In the genomic region with DNA sequence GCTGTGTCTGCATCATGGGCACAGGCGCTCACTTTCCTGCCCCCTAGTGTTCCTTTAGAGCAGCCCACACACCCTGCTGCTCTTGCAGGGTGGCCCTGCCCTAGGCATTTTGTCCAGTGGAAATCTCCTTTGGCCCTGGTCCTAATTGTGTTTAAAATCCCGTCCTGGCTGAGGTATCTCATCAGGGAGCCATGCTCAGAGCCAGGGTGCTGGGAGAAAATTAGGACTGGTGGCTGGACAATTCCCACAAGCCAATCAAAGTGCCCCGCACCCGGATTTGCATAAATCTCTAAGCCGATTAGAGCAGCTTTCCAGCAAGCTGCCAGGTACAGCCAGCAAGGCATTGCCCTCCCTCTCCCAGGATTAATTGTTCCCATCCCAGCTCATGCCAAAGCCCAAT, we compare ENCODE assay signal across 16 mouse cellular contexts.
DNase-seq lines count a peak whose midpoint lies in the region; ATAC-seq and TF ChIP-seq lines count a peak whose summit lies in the region.
"Had no signal": no experiment of that assay in that cellular context is flagged by ENCODE, and none has a peak within 500 bp of the region (broad histone marks: within the 10 kb centered on the region; RNA-seq: fewer than 3 reads in every experiment).

No protein-coding gene starts in this region.

- WGBS in intestine, postnatal 0 days, result 44% methylated on average over 5 of the region's 5 CpGs
- WGBS in intestine, embryonic 15.5 days, result 55% methylated on average over 5 of the region's 5 CpGs
- WGBS in forebrain, postnatal 0 days, result 7% methylated on average over 5 of the region's 5 CpGs

- no peak overlapping the region for H3K4me2 ChIP-seq in intestine, postnatal 0 days (replicated peaks; ENCODE audit: low read depth)
- no peak overlapping the region for H3K4me2 ChIP-seq in intestine, embryonic 15.5 days (replicated peaks)
- no peak overlapping the region for H3K4me2 ChIP-seq in forebrain, postnatal 0 days (ENCODE audit: low read depth)
- H3K4me2 ChIP-seq: heart, embryonic 15.5 days; limb, embryonic 12.5 days; lung, embryonic 15.5 days; neural tube, embryonic 13.5 days had no signal

- 0 out of 2 replicates have a peak, but pooled peaks have one; percentile 16 for TF ChIP-seq CTCF in intestine, postnatal 0 days (IDR thresholded peaks at IDR 0.05; ENCODE audit: low read depth)
- peak; percentile 46 for TF ChIP-seq CTCF in brain, embryonic 14.5 days (IDR thresholded peaks at IDR 0.05; ENCODE audit: borderline replicate concordance, extremely low read depth, insufficient read depth, insufficient read length)
- peak; percentile 35 for TF ChIP-seq CTCF in forebrain, postnatal 0 days (IDR thresholded peaks at IDR 0.05; ENCODE audit: low read depth)

- no peak for TF ChIP-seq POLR2A in brain, embryonic 14.5 days (IDR thresholded peaks at IDR 0.05; ENCODE audit: borderline replicate concordance, extremely low read depth, insufficient read depth, insufficient read length, poor library complexity, severe bottlenecking)

- H3K4me3 ChIP-seq in intestine, postnatal 0 days (ENCODE audit: low read depth, low read length), result no peak overlapping the region
- H3K4me3 ChIP-seq in intestine, embryonic 15.5 days (replicated peaks), result no peak overlapping the region
- no peak overlapping the region for H3K4me3 ChIP-seq in forebrain, postnatal 0 days (ENCODE audit: low read depth, low read length)
- H3K4me3 ChIP-seq: heart, embryonic 15.5 days; limb, embryonic 12.5 days; lung, embryonic 15.5 days; neural tube, embryonic 13.5 days had no signal

- no peak overlapping the region for H3K27ac ChIP-seq in intestine, postnatal 0 days (ENCODE audit: low read depth, low read length)
- H3K27ac ChIP-seq in intestine, embryonic 15.5 days, result no peak overlapping the region
- H3K27ac ChIP-seq in forebrain, postnatal 0 days (ENCODE audit: low read depth, low read length), result no peak overlapping the region
- H3K27ac ChIP-seq: heart, embryonic 15.5 days; limb, embryonic 12.5 days; lung, embryonic 15.5 days; neural tube, embryonic 13.5 days had no signal

- H3K4me1 ChIP-seq in intestine, postnatal 0 days (replicated peaks; ENCODE audit: control insufficient read depth, insufficient read depth, low read length), result no peaks in the 10 kb centered on the region
- H3K4me1 ChIP-seq in intestine, embryonic 15.5 days (replicated peaks), result no peaks in the 10 kb centered on the region
- peaks cover 11% of the 10 kb centered on the region for H3K4me1 ChIP-seq in forebrain, postnatal 0 days (ENCODE audit: insufficient read depth)
- H3K4me1 ChIP-seq: heart, embryonic 15.5 days; limb, embryonic 12.5 days; lung, embryonic 15.5 days had no signal

- H3K9ac ChIP-seq in intestine, postnatal 0 days (ENCODE audit: low read depth, low read length), result no peak overlapping the region
- no peak overlapping the region for H3K9ac ChIP-seq in intestine, embryonic 15.5 days
- H3K9ac ChIP-seq in forebrain, postnatal 0 days, result no peak overlapping the region
- H3K9ac ChIP-seq: heart, embryonic 15.5 days; limb, embryonic 12.5 days; lung, embryonic 15.5 days; neural tube, embryonic 13.5 days had no signal

- no peaks in the 10 kb centered on the region for H3K36me3 ChIP-seq in intestine, postnatal 0 days (ENCODE audit: control insufficient read depth, insufficient read depth)
- H3K36me3 ChIP-seq in intestine, embryonic 15.5 days, result no peaks in the 10 kb centered on the region
- H3K36me3 ChIP-seq in forebrain, postnatal 0 days (ENCODE audit: insufficient read depth), result no peaks in the 10 kb centered on the region
- H3K36me3 ChIP-seq: heart, embryonic 15.5 days; limb, embryonic 12.5 days; lung, embryonic 15.5 days; neural tube, embryonic 13.5 days had no signal

- ATAC-seq in intestine, postnatal 0 days, result no peak
- no peak for ATAC-seq in intestine, embryonic 15.5 days
- no peak for ATAC-seq in forebrain, postnatal 0 days

- no peaks in the 10 kb centered on the region for H3K27me3 ChIP-seq in intestine, postnatal 0 days (replicated peaks; ENCODE audit: control insufficient read depth, insufficient read depth, low read length)
- no peaks in the 10 kb centered on the region for H3K27me3 ChIP-seq in intestine, embryonic 15.5 days (replicated peaks)
- H3K27me3 ChIP-seq in forebrain, postnatal 0 days (ENCODE audit: insufficient read depth, low read length), result no peaks in the 10 kb centered on the region
- H3K27me3 ChIP-seq: lung, embryonic 15.5 days had no signal

- DNase-seq in brain, embryonic 14.5 days (ENCODE audit: low read depth), result peak; percentile 93
- peak; percentile 21 for DNase-seq in forebrain, postnatal 0 days
- peak; percentile 47 for DNase-seq in retina, embryonic 14.5 days (ENCODE audit: low spot score)
- DNase-seq in urinary bladder, postnatal 14 days (ENCODE audit: low spot score), result no peak
- DNase-seq in urinary bladder, adult 18-20 months (ENCODE audit: low spot score in 2 of 2), result no peak
- DNase-seq: cerebellum, adult 2 months; gastrocnemius, postnatal 10 days; kidney, adult 11 months; right cerebral cortex, postnatal 25 days; thymus, postnatal 4 days had no signal

- H3K9me3 ChIP-seq in intestine, postnatal 0 days (ENCODE audit: control insufficient read depth), result no peaks in the 10 kb centered on the region
- H3K9me3 ChIP-seq in intestine, embryonic 15.5 days, result no peaks in the 10 kb centered on the region
- H3K9me3 ChIP-seq in forebrain, postnatal 0 days (ENCODE audit: low read length), result no peaks in the 10 kb centered on the region
- H3K9me3 ChIP-seq: heart, embryonic 15.5 days; limb, embryonic 12.5 days; lung, embryonic 15.5 days; neural tube, embryonic 13.5 days had no signal

Comparison
In these comparisons a context has a peak if more than half of its experiments do, and no peak if none do; other contexts are left out.
1. DNase-seq: peak in brain, embryonic 14.5 days (single experiment), forebrain, postnatal 0 days (single experiment) and retina, embryonic 14.5 days (single experiment); none in urinary bladder, postnatal 14 days (single experiment) and urinary bladder, adult 18-20 months (0 of 2).
2. Peak in every context shown above with its lines, with median percentiles within 50 percentile points of each other: CTCF ChIP-seq.